Mouse (Mus musculus): ENCODE data around the gene Slc6a9.
A peak's percentile ranks its signal among the peaks of the same experiment; 100 is the strongest.

Gene Slc6a9

DNA sequence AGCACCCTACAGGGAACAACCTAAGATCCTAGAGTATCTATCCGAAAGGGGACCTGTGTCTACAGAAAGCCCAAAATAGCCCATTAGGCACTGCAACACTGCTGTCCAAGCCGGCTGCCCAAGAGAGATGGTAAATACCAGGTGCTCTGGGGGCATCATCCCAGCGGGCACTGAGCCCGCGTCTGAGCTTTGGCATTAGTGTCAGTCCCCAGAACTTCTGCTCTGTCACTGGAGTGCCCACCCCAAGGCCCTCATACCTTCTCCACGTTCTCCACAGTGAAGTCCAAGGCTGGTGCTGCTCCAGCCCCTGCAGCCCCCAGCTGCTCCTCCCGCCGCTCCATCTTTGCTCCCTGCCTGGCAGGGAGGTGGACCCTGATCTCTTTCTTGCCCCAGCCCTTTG, 79.7 kb downstream of the Slc6a9 start:
- no peak for DNase-seq

GRCm38 (mm10) chr4:117914591-117915442, 80.5 kb downstream of the Slc6a9 start, which contains the start of gene Ipo13:
Ipo13 (minus strand) TSS chr4:117914999.
- peak; percentile 95 for DNase-seq

DNA sequence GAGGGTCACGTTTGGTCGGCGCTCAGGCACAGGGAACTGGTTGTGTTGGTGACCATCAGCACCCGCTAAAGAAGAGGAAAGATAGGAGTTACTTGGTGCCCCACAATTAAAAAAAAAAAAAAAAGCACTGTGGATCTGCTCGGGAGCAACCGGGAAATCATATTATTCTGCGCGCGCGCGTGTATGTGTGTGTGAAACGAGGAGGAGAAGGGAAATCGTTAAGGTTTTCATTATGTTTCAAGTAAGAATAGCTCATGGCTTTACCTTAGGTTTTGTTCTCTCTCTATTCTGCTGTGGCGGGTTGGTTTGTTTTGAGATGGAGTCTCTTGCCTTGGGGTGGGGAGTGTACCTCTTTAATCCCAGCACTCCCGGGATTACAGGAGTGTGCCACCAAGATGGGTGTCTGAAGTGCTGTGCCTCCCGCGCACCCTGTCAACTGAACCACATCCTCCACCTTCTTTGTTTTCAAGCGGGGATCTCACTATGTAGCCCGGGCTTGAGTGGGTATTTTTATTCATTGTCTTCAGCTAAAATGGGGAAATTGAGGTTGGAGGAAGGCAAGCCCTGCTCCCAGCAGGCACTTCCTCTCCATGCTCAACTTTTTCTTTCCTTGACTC, 81.3 kb downstream of the Slc6a9 start:
- no peak for DNase-seq

- no peak for DNase-seq
These were observed 82.1 kb downstream of the Slc6a9 start for GRCm38 (mm10) chr4:117916386-117916785.

- DNase-seq = no peak
These were observed 83.1 kb downstream of the Slc6a9 start for GRCm38 (mm10) chr4:117917402-117917801.

DNA sequence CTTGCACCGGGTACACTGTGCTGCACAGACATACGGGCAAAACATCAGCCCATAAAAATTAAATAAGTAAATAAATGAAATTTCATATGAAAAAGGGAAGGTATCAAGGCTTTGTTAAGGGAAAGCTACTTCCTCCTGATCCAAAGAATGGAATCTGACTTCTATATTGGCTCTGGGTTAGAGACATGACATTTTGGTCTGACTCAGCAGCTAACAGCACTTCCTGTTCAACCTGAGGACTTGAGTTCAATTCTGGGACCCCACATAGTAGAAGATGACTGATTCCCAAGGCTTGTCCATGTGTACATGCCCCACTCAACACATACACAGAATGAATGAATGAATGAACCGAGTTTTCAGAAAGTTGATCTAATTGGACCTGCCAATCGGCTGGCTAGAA, 83.5 kb downstream of the Slc6a9 start:
- no peak for DNase-seq

GRCm38 (mm10) chr4:117918261-117918660, 84.0 kb downstream of the Slc6a9 start:
- no peak for DNase-seq

- DNase-seq = no peak
These were observed 84.5 kb downstream of the Slc6a9 start for GRCm38 (mm10) chr4:117918762-117919161.

DNA sequence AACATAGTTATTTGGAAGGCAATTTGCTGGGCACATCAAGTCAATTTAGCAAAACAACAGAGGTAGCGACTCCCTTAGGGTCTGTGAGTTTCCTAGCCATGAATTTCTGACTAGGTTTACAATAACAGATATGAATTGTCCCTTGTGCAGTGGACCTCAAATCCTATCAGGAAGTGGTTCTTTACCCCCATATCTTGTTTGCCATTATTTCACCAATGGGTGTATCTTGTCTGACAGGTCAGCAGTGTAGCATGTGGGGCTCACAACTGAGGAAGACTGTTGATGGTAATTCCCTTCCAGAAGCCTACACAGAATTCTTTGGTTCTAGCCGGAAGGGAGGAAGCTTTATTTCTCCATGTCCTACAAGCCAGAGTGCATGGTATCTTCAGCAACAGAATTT, 87.1 kb downstream of the Slc6a9 start:
- DNase-seq = no peak

DNA sequence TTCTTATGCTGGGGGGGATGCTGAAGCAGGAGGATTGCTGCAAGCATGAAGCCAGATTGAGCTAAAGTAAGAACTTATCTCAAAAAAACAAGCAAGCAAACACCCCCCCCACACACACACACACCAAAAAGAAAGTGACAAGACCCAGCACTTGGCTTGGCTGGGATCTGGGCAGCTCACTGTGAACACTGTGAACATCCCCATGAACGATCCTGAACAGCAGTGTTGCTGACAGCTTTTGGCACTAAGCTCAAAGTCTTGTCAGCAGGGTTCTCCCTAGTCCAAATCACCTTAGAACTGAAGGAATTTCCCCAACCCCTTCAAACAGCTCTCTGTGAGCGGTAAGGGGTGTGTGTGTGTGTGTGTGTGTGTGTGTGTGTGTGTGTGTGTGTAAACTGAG, 89.1 kb downstream of the Slc6a9 start:
- no peak for DNase-seq
